Mouse (Mus musculus) urinary bladder, postnatal 4 days (tissue): ENCODE measurements around the gene Prpsap1.

Experiments used
- DNase-seq, 2 experiments: peaks; one replicate each; pipeline ENCODE4 v3.0.0; 2021 to 2022; ENCODE audit warnings: low spot score in 2 of 2

The Prpsap1 gene

DNA sequence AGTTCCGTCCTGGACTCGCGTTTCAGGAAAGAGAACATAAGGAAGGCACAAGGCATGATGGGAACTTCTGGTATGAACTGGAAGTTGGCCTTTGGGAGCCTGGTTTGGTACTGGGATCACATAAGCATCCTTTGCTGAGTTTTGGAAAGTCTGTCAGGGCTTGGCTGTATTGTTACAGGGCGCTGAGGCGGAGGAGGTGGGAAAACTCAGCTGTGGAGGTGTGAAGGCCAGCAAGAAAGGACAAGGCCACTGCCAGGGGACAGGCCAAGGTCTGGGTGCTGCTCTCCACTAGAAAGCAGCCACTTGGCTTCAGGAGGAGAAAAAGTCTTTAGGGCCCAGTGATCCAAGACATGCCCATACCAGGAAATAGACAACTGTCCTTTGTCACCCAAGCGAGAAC is 50.7 kb downstream of the Prpsap1 start:
- DNase-seq = no peak

DNA sequence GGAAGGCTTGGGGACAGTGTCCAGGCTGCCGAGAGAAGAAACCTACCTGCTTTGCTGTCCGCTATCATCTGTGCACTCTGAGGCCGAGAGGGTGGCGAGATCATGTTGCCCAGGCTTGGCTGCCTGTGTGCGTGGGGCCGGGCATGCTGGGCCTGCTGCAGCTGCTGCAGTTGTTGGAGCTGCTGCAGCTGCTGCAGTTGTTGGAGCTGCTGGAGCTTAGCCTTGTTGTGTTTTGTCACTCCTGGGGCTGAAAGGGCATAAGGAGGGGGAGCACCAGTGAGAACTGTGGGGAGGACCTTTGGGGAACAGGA is 51.2 kb downstream of the Prpsap1 start:
- no peak for DNase-seq

DNA sequence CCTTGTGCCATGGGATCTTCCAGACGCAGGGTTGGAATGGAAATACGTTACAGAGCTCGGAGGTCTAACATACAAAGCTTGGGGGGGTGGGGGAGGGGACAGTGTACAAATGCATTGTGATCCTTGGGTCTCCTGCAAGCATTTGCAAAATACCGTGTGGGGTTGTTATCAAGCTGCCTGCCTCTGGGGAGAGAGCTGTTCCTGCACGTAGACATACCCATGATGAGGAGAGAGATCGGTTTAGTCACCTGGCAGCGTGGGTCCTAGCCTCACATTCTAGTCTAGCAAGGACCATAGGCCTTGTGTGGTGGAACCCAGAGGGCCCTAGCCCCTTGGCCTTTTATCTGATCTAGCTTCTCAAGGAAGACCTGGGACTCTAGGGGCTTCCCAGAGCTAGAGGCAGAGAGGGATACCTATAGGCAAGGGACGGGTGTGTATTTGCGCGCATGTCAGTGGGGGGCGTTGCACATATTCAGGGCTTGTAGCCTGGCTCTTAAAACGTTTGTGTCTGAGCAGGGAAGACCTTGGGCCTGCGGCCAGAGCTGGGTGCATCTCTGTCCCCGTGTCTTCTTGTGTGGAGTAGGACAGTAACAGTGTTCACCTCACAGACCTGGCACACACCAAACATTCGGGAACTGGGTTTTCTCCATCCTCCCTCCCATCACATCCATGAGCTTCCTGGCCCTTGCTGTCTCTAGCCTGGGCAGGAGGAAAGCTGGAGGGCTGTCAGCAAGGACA is 51.7 kb downstream of the Prpsap1 start:
- no peak for DNase-seq

DNA sequence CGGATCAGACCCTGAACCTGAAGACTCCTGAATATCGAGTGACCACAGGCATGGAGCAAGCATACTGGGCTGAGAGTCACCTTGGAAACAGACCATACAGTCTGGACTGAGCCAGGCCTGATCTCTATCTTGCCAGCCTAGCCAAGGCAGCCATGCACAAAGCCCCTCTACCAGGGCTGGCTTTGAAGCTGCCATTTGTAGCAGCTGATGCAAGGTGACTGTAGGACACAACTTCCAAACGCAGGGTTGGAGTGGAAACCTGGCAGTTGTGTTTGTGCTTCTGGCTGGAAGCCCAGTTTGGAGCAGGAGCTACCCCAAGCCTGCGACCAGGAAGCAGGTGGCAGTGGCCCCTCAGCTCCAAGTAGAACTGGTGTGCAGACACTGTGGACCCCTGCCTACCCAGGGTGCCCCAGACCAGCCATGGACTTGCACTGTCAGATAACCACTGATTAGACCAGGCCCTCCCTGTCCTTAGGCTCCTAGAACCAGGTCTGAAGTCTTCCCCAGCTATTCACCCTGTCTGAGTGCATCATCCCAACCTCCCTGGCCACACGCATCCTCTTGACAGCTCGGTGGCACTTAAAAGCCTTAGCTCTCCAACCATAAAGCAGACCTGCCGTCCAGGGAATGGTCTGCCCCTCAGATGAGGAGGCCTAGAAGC is 53.5 kb downstream of the Prpsap1 start:
- no peak for DNase-seq

DNA sequence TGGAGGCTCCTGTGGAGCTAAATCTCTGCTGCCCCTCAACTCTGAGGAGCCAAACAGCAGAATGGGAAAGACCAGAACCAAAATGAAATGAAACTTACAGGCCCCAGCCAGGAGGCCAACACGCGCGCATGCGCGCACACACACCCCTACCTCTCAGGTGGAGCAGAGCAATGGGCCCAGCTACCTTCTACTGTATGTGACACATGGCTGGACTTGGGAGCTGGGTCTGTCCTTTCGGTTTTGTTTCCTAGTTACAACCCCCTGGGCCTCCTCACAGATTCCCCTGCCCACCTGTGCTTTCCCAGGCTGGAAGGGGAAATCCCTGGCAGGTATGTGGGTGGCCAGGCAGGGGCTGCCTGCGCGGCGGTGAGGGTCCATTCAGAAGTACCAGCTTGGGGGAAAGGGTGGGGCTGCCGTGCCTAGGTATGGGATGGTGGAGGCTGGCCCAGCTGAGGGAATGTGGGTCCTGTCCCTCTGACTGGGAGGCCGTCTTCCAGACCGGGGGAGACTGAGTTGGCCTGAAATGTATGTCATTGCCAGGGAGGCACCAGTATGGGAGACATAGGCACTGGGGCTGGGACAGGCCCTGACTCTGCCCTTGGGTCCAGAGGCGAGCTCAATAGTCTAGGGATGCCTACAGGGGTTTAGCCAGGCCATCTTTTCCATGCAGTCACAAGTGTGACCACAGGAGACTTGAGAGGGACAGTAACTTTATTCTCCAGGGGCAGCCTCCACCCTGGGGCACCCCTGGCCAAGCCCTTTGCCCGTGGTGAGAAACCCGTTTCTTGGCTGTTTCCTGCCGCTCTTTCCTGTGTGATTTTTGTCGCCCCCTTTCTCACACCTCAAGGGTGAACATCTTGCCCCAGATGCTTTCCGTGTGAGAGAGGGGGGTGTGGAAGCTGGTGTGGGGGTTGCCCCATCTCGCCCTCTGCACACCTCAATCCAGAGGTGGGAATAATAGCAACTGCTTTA is 54.4 kb downstream of the Prpsap1 start:
- DNase-seq = no peak

DNA sequence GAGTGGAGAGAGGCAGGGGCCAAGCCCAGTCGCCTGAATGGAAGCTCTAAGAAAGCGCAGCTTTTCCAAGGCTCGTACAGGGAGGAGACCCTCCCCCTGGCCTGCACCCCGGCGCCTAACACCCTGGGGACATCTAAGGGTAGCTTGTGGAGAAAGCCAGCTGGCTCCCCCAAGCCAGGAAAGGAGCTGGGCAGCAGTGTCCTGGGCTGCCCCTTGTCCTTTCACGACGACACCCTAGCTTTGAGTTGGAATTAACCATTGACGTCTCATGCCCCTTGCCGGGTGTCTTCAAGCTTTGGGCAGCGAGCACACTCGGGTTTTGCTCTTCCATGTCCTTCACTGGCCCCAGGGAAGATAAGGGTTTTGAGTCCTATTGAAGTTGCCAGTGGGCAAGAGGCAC is 56.5 kb downstream of the Prpsap1 start:
- no peak for DNase-seq

DNA sequence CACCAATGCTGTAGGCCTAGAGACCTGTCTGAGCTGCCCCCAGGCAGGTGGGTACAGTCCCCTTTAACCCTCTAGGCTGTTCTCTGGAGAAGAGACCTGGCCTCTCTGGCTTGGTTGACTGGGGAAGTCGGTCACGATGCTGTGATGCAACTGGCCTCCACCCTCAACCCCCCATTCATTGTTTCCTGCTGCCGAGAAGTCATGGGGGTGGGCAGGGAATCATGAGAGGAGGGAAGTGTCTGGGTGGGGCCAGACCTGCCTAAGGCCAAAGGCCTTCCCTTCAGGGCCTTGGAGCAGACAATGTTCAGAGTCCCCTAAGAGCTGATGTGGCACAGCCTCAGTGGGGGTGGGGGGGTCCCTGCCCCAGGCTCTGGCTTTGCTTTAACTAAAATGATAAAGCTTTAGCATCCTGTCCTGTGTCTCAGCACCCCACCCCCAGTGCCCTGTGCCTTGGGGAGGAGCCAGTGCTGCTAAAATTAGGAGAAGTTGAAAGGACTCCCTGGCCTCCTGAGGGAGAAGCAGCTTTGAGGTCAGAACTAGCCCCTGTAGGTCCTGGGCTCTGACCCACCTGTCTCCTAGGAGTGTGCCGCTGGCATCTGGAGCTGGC is 57.2 kb downstream of the Prpsap1 start:
- no peak for DNase-seq

DNA sequence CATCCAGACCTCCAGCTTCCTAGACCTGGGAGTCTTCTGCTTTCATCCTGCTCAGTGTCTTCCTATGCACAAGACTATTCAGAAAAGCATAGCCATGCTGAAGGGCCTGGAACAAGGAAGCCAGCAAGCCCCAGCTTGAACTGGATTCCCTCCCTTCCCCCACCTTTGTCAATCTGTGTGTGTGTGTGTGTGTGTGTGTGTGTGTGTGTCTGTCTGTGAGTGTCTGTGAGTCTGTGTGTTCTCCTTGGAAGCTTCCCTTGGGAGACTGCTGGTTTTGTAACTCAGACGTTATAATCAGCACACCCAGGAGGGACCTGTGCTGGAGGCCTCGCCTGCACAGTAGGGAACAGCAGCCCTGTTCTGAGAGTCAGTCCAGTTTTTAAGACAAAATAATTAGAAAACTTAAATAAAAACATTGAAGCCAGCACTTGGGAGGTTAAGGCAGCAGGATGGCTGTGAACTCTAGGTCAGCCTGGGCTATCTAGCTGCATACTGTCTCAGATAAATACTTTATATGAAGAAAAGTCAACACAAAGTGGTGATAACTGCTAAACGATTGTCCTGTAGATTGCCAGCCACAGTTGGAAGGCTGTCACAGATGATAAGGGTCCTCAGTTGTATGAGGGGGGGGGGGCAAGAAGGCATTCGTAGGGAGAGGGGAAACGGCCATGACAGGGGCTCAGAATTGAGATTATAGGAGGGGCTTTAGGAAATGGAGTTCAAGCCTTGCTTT is 57.8 kb downstream of the Prpsap1 start:
- DNase-seq = no peak

DNA sequence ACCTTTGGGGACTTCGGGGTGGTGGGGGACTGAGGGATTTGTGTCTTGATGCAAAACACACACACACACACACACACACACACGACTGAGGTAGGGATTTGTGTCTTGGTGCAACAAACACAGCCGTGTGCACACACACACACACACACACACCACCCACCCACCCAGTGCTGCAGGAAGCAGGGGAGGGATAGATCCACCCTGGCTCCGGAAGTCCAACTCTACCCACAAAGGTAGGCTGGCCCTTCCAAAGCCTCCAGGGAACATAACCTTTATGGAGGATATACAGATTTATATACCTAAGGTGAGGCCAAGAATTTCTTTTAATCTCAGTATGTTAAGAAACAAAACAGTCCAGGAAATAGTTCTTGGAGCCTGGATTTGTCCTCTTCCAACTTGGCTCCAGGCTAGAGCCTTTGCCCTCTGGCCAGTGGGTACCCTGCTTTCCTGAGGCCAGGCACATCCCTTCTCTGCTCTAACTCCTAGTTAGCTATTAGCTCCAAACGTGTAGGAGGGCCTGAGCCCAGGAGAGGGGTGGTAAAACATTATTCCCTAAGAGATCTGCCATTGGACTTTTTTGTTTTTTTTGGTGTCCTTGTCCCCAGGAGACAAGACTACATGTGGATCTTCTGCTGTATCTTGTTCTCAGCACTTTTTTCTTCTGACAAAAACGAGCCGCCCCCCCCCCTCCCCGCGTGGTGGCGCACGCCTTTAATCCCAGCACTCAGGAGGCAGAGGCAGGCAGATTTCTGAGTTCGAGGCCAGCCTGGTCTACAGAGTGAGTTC is 58.8 kb downstream of the Prpsap1 start:
- DNase-seq = no peak

DNA sequence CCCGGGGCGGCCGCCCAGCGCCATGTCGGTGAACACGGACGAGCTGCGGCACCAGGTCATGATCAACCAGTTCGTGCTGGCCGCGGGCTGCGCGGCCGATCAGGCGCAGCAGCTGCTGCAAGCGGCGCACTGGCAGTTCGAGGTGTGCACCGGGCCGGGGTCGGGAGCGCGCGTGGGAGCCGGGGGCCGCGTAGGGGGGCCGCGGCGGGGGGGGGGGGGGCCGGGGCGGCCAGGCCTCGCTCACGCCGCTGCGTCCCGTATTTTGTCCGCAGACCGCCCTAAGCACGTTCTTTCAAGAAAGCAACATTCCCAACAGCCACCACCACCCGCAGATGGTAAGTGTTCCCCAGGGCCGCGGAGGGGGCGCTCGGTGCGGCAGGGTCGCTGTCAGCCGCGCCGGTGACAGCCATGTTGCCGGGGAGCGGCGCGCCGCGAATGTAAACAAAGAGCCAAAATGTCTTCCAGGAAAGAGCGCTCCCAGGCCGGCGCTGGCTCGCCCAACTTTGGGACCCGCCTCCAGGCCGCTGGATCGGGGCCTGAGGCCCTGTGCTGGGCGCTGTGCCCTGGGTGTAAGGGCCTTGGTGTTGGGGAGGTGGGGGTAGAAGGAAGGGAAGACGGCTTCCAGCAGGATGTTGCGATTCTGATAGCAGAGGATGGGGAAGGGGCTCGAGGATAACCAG is 59.6 kb downstream of the Prpsap1 start:
- peak; percentile 78 to 80 for DNase-seq

DNA sequence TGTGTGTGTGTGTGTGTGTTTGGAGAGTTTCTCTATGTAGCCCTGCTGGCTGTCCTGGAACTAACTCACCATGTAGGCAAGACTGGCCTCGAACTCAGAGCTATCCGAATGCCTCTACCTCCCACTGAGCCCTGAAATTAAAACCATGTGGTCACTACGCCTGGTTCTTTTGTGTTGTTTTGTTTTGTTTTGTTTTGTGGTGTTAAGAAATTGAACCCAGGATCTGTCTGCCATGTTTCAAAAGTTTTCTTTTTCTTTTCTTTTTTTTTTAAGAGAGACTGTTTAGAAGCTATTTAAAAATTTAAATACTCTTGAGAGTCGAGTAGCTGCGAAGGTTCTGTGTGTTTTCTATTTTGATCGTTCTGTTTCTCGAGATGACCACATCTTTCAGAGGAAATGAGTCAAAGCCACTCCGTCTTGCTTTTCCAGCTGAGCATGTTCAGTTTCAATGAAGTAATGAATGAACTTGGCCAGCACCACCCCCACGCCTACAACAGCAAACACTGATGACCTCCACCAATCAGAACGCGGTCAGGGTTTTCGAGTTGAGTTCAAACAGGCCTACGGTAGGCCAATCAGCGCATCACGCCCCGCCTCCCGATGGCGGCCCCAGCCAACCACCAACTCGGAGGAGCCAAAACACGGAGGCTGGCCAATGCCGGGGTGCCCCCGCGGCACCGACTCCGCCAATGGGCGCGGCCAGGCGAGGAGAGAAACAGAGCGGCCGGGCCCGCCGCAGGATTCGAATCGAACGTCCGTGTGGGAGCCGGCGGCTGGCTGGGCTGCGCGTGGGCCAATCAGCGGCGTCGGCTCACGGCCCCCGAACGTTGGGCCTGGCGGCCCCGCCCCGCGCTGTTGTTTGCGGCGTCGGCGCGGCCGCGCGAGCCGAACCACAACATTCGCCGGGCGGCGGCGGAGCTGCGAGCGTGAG is 60.4 kb downstream of the Prpsap1 start, which contains the start of gene Ubald2:
Gene Ubald2, plus strand, starts transcription at position 739 of the 931 bp plus-strand sequence.
- DNase-seq = peak; percentile 99 to 100

DNA sequence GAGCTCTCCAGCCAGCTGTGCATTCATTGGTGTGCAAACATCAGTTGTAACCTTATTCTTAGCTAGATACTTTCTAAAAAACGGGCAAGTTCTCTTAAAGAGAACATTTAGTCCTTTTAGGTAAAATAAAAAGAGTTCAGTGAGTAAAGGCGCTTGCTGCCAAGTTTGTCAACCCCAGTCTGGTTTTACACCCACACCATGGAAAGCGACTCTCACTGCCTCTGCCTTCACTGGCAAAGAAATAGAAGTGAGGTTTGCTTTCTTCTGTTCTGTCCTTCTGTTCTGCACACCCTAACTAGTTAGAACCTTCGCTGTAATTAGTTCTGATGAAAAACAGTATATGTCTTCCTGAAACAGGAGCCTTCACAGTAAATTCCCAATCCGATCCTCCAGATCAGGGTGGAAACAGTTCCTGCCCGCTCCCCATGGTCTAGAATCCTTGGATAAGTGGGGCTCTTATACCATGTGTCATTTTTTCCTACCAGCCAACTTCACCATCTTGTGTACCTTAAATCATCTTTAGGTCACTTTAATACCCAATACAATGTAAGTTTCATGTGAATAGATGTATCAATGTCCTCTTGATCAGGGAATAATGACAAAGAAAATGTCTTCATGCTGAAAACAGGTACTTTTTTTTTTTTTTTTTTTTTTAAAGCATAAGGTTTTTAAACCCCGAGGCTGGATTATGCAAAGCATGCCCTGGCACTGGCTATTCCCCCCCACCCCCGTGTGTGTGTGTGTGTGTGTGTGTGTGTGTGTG is 61.2 kb downstream of the Prpsap1 start:
- no peak for DNase-seq

DNA sequence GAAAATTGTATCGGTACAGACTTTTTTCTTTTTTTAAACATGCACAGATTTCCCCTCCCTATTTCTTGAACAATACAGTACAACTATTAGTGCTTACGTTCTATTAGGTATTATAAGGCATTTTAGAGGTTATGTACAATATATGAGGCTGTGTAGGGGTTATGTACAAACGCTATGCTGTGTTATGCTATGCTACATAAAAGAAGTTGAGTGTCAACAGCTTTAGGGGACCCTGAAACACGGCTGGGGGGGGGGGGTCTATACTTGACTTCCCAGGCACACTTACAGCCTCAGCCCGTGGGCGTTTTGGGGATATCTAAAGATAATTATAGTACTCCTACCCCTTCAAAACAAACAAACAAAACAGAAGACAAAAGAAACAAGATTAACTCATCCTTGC is 61.9 kb downstream of the Prpsap1 start:
- DNase-seq = no peak

DNA sequence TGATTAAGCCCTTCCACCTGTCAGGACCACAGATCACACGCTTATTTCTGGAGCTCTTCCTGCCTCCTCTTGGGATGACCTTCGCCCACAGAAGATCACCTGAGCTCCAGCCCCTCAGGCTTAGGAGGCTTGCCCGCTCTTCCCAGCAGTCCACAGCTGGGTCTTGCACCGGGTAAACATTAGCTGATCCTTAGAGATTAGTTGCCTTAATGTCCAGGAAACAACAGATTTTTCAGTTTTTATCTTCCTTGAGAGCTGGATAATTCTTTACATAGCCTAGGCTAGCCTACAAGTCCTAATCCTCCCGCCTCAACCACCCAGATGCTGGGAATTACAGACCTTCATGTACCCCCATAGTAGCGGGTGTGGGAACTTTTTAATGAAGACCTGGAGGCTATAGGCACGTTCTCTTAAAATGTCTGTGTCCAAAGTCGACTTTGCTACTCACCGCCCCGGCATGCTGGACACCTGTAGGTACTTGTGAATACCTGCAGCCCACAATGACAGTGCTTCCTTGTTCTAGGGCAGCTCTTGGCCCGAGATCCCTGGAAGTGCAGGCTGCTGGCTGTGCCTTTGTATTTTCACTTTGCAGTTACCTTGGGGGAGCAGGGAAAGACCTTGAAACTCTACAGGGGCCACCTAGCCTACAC is 62.4 kb downstream of the Prpsap1 start:
- DNase-seq = no peak

DNA sequence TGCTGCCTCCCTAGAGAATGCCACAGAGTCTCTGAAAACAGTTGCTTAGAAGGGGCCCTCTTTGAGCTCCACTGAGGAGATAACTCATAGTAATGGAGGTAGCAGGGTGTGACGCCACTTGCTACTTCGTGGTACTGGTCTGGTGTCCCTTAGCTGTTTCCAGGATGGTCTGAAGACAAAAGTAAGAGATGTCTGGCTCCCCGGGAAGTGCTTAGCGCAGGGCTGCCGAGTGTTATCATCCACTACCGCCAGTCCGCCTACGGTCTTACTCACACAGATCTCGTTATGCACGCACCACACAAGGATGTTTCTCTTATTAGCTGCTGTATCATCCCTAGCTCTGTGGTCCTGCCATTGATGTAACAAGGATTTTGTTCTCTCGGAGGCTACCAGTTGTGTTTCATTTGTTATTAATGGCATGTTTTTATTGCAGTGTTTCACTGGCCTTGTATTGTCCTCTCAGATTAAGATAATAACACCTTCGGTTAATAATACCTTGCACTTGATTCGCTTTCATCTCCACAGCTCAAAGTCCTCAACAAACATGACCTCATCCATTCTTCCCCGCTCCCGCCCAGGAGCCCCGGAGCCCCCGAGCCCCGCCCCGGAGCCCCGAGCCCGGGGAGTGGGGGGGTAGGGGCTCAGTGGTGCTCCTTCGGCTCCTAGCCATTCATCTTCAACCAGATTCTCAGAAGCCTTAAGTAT is 63.1 kb downstream of the Prpsap1 start:
- DNase-seq = no peak

DNA sequence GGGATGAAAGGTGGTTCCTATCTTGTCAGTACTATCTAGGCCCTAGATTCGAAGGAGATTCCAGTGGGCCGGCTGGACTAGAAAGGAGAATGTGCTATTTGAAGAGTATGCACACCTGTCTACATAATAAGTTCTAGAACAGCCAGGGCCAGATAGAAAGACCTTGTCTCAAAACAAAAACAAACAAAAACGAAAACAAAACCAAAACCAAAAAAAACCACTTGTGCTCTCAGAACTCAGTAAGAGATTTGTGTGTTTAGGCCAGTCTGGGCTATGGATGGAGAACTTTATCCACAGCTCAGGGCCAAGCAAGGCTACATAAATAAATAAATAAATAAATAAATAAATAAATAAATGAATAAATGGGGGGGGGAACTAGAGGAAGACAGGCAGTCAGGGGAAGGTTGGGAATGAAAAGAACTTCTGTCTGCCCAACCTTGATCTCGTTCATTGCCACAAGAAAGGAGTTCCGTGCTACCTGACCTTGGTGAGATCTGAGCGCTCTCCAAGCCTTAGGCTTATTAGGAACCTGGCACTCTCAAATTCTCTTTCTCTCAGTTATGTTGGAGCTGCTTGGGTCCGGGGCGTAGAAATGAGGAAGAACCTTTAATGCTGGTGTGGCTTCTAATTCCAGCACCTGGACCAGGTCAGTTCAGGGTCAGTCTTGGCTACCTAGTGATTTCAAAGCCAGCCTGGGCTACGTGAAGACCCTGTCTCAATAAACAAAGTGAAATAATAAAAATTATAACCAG is 64.0 kb downstream of the Prpsap1 start:
- DNase-seq = no peak
